Mouse (Mus musculus): Measurements from ENCODE around the gene Ptprg. TPM values are rescaled to one million over a fixed set of nuclear protein-coding genes. Genes with fewer than 3 reads are reported as not detected.

Gene Ptprg
- polyA plus RNA-seq, 1 experiment from 2014 or later, result 42.3 TPM

DNA sequence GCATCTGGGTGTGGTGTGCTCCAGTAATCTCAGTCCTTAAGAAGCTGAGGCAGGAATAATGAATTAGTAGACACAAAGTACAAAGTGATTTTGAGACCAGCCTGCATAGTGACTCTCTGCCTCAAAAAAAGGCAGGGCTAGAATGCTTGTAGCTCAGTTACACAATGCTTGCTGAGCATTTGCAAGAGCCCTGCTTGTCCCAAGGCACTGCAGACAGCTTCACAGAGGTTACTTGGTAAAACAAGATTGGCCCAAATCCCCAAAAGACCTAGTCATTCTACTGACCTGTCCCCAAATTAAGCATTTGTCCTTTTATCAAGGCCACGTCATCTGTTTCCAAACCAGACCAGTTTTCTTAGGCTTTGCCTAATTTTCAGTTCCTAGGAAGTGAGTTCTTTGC lies 190.4 kb downstream of the Ptprg start:
- 95% methylated on average over 1 of the region's 1 CpGs for WGBS
- H3K27me3 ChIP-seq (ENCODE audit: control insufficient read depth, insufficient read depth, low read length), result no peaks in the 10 kb centered on the region

DNA sequence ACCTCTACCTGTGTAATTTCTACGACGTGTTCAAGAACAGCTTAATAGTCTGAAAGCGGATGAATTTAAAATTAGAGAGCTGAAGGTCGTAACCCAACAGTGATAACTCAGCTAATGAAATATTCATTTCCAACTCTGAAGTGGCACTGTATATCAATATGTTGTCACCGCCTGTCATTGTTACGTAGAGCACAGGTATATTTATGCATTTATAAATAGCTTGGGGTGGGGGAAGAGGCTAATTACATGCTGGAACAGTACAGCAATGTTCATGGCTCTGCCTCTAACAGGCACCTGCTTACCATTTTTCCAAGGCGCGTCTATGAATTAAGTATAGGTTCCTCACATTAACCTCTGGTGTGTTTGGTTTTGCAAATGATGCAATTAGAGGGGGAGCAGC lies 199.3 kb downstream of the Ptprg start:
- Histone ChIP-seq H3K9me3 (ENCODE audit: control insufficient read depth, low read length) (no peaks in the 10 kb centered on the region), H3K9ac (replicated peaks; ENCODE audit: low read depth, low read length) (no peak overlapping the region), H3K4me2 (ENCODE audit: low read depth, low read length) (no peak overlapping the region), H3K4me1 (ENCODE audit: control insufficient read depth, insufficient read depth, low read length) (0 out of 2 replicates have a peak, but pooled peaks cover 5% of the 10 kb centered on the region), H3K36me3 (ENCODE audit: control insufficient read depth, insufficient read depth, low read length) (no peaks in the 10 kb centered on the region), H3K4me3 (ENCODE audit: low read depth, low read length) (no peak overlapping the region), H3K27me3 (ENCODE audit: control insufficient read depth, insufficient read depth, low read length) (no peaks in the 10 kb centered on the region), H3K27ac (ENCODE audit: low read depth, low read length) (no peak overlapping the region)
- WGBS, result 58% methylated on average over 8 of the region's 8 CpGs
- ATAC-seq (ENCODE audit: low read depth), result no peak

More for the DNA sequence above, 190.4 kb downstream of the Ptprg start:
- Histone ChIP-seq H3K4me1 (ENCODE audit: control insufficient read depth, insufficient read depth, low read length) (no peaks in the 10 kb centered on the region), H3K36me3 (ENCODE audit: control insufficient read depth, insufficient read depth, low read length) (no peaks in the 10 kb centered on the region), H3K9me3 (ENCODE audit: control insufficient read depth, low read length) (no peaks in the 10 kb centered on the region), H3K9ac (replicated peaks; ENCODE audit: low read depth, low read length) (no peak overlapping the region), H3K4me3 (ENCODE audit: low read depth, low read length) (no peak overlapping the region), H3K27ac (ENCODE audit: low read depth, low read length) (no peak overlapping the region), H3K4me2 (ENCODE audit: low read depth, low read length) (no peak overlapping the region)
- ATAC-seq (ENCODE audit: low read depth), result no peak

DNA sequence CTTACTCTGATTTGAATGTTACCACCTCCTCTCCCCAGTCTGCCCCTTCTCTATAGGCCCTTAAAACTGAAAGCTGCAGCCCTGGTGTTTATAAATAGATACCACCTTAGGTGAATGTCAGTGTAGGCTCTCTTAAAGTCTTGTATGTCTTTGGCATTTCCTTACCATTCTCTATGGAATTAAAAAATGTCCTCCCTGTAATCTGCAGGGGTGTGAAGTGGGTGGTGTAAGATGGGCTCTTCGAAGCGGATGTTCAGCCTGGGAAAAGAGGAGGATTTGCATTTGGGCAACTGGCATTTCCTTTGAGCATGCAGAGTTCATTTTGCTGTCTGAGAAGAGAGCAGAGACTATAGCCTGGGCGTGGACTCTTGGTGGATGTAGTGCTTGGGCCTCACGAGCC lies 201.3 kb downstream of the Ptprg start:
- Histone ChIP-seq H3K4me1 (ENCODE audit: control insufficient read depth, insufficient read depth, low read length) (0 out of 2 replicates have a peak, but pooled peaks cover 5% of the 10 kb centered on the region), H3K4me2 (ENCODE audit: low read depth, low read length) (no peak overlapping the region), H3K27me3 (ENCODE audit: control insufficient read depth, insufficient read depth, low read length) (no peaks in the 10 kb centered on the region), H3K36me3 (ENCODE audit: control insufficient read depth, insufficient read depth, low read length) (no peaks in the 10 kb centered on the region), H3K4me3 (ENCODE audit: low read depth, low read length) (no peak overlapping the region), H3K9me3 (ENCODE audit: control insufficient read depth, low read length) (no peaks in the 10 kb centered on the region), H3K9ac (replicated peaks; ENCODE audit: low read depth, low read length) (no peak overlapping the region), H3K27ac (ENCODE audit: low read depth, low read length) (no peak overlapping the region)
- 84% methylated on average over 4 of the region's 4 CpGs for WGBS
- ATAC-seq (ENCODE audit: low read depth), result no peak

DNA sequence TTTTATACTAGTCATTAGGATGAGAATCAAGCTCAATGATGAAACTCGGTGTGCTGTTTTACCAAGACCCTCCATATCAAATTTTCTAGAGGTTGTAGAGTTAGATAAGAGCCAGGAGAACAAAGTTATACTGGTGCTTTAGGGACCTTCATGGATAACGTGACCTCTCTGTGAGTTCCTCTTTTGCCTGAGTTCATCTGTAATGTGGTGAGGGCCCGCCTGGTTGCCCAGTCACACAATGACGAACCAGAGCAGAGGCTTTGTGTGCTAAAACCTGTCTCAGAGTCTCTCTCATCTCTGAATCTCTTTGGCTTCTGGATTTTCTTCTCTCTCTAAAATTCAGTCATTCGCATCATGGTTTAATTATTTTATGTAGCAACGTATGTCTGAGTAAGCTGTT lies 204.9 kb downstream of the Ptprg start:
- 86% methylated on average over 6 of the region's 6 CpGs for WGBS
- no peaks in the 10 kb centered on the region for H3K4me1 ChIP-seq (ENCODE audit: control insufficient read depth, insufficient read depth, low read length)

DNA sequence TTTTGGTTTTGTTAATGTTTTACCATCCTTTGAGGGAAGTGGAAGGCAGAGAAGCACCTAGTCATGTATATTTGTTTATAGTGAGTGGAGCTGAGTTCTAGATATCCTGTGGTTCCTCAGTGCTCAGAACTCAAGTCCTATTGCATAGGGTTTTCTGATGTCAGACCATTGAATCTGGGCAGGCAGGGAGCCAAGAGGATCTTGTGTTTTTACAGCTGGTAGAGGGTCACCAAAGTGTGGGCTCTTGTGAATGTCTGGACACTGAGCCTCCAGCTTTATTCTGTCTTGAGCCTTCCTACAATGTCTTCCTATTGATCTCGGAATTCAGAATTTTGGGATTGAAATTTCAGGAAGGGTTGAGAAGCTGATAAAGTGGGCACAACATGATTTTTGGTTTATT lies 206.0 kb downstream of the Ptprg start:
- Histone ChIP-seq H3K4me3 (ENCODE audit: low read depth, low read length) (no peak overlapping the region), H3K4me2 (ENCODE audit: low read depth, low read length) (no peak overlapping the region), H3K9ac (replicated peaks; ENCODE audit: low read depth, low read length) (no peak overlapping the region), H3K4me1 (ENCODE audit: control insufficient read depth, insufficient read depth, low read length) (no peaks in the 10 kb centered on the region), H3K27ac (ENCODE audit: low read depth, low read length) (no peak overlapping the region), H3K36me3 (ENCODE audit: control insufficient read depth, insufficient read depth, low read length) (no peaks in the 10 kb centered on the region), H3K27me3 (ENCODE audit: control insufficient read depth, insufficient read depth, low read length) (no peaks in the 10 kb centered on the region), H3K9me3 (ENCODE audit: control insufficient read depth, low read length) (no peaks in the 10 kb centered on the region)
- WGBS, result 88% methylated on average over 1 of the region's 1 CpGs
- no peak for ATAC-seq (ENCODE audit: low read depth)

More for the DNA sequence above, 204.9 kb downstream of the Ptprg start:
- no peaks in the 10 kb centered on the region for H3K27me3 ChIP-seq (ENCODE audit: control insufficient read depth, insufficient read depth, low read length)
- H3K9me3 ChIP-seq (ENCODE audit: control insufficient read depth, low read length), result no peaks in the 10 kb centered on the region
- H3K4me2 ChIP-seq (ENCODE audit: low read depth, low read length), result no peak overlapping the region
- no peak for ATAC-seq (ENCODE audit: low read depth)
- H3K9ac ChIP-seq (replicated peaks; ENCODE audit: low read depth, low read length), result no peak overlapping the region
- no peak overlapping the region for H3K27ac ChIP-seq (ENCODE audit: low read depth, low read length)
- no peaks in the 10 kb centered on the region for H3K36me3 ChIP-seq (ENCODE audit: control insufficient read depth, insufficient read depth, low read length)
- H3K4me3 ChIP-seq (ENCODE audit: low read depth, low read length), result no peak overlapping the region

DNA sequence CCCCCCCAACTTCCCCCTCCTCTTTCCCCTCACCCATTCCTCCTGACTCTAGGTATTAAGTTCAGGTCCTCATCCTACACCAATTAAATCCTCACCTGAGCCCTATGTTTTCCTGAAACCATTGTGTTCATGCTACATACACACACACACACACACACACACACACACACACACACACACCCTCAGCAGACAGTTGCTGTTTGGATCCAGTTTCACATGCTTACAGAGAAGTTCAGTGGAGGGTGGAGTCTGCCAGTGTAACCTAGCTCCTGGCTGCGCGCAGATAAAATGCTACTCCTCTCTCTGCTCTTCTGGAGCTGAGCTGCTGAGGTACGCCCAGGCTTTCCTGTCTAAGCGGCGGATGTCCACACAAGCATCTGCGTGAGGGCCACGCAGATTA lies 209.7 kb downstream of the Ptprg start:
- H3K9ac ChIP-seq (replicated peaks; ENCODE audit: low read depth, low read length), result no peak overlapping the region
- H3K4me3 ChIP-seq (ENCODE audit: low read depth, low read length), result no peak overlapping the region
- no peak for ATAC-seq (ENCODE audit: low read depth)
- no peaks in the 10 kb centered on the region for H3K27me3 ChIP-seq (ENCODE audit: control insufficient read depth, insufficient read depth, low read length)
- no peaks in the 10 kb centered on the region for H3K36me3 ChIP-seq (ENCODE audit: control insufficient read depth, insufficient read depth, low read length)
- no peak overlapping the region for H3K27ac ChIP-seq (ENCODE audit: low read depth, low read length)
- H3K9me3 ChIP-seq (ENCODE audit: control insufficient read depth, low read length), result no peaks in the 10 kb centered on the region
- peaks cover 7% of the 10 kb centered on the region; the same call in 1 of the 2 replicates for H3K4me1 ChIP-seq (ENCODE audit: control insufficient read depth, insufficient read depth, low read length)
- WGBS, result 82% methylated on average over 7 of the region's 7 CpGs
- no peak overlapping the region for H3K4me2 ChIP-seq (ENCODE audit: low read depth, low read length)

DNA sequence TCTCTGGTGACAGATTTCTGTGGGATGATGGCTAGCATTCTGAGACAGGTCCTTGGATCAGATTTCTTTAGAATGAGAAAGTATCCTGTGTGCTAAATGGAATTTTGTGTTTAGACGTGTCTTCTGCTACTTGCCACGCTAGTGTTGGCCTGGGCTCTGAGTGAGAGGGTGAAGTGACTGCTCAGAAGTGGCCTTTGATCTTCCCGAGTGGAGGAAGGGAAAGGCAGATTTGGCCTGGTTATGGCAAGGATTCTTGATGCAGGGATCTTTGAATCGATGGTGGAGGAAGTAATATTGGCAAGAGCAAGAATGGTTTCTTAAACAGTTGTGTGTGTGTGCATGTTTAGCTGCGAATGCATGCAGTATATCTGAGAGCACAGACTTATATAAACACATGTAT lies 219.4 kb downstream of the Ptprg start:
- Histone ChIP-seq H3K4me3 (ENCODE audit: low read depth, low read length) (no peak overlapping the region), H3K9ac (replicated peaks; ENCODE audit: low read depth, low read length) (no peak overlapping the region), H3K4me2 (ENCODE audit: low read depth, low read length) (no peak overlapping the region), H3K27me3 (ENCODE audit: control insufficient read depth, insufficient read depth, low read length) (no peaks in the 10 kb centered on the region), H3K4me1 (ENCODE audit: control insufficient read depth, insufficient read depth, low read length) (peaks cover 20% of the 10 kb centered on the region), H3K36me3 (ENCODE audit: control insufficient read depth, insufficient read depth, low read length) (no peaks in the 10 kb centered on the region), H3K9me3 (ENCODE audit: control insufficient read depth, low read length) (no peaks in the 10 kb centered on the region), H3K27ac (ENCODE audit: low read depth, low read length) (no peak overlapping the region)
- WGBS, result 80% methylated on average over 5 of the region's 5 CpGs
- ATAC-seq (ENCODE audit: low read depth), result no peak

DNA sequence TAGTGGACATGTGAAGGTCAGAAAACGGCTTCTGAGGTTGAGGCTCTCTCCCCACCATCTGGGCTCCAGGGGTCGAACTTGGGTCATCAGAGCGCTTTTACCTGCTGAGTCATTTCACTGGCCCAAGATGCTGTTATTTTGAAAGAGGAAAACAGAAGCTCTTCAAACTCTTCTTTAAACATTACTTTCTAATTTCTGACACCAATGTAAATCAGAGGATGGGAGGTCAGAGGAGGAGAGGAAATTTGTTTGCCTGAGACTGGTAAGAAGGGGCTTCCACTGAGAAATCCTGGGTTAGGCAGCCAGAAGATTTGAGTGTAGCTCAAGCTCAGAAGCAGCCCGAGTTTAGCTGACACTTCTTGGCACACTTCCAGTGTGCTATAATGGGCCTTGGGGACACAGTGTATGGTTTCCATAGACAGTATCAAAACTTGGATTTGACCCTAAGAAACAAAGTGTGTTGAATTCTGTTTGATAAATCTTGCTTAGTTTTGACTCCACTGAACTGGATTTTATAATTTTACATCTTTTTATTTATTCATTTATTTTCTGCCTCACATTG lies 221.2 kb downstream of the Ptprg start:
- peaks cover 11% of the 10 kb centered on the region for H3K4me1 ChIP-seq (ENCODE audit: control insufficient read depth, insufficient read depth, low read length)
- no peaks in the 10 kb centered on the region for H3K27me3 ChIP-seq (ENCODE audit: control insufficient read depth, insufficient read depth, low read length)
- no peak overlapping the region for H3K4me3 ChIP-seq (ENCODE audit: low read depth, low read length)
- no peaks in the 10 kb centered on the region for H3K36me3 ChIP-seq (ENCODE audit: control insufficient read depth, insufficient read depth, low read length)
- WGBS, result 37% methylated on average over 4 of the region's 4 CpGs
- H3K4me2 ChIP-seq (ENCODE audit: low read depth, low read length), result no peak overlapping the region
- no peak for ATAC-seq (ENCODE audit: low read depth)
- H3K9ac ChIP-seq (replicated peaks; ENCODE audit: low read depth, low read length), result no peak overlapping the region
- H3K27ac ChIP-seq (ENCODE audit: low read depth, low read length), result no peak overlapping the region
- no peaks in the 10 kb centered on the region for H3K9me3 ChIP-seq (ENCODE audit: control insufficient read depth, low read length)

DNA sequence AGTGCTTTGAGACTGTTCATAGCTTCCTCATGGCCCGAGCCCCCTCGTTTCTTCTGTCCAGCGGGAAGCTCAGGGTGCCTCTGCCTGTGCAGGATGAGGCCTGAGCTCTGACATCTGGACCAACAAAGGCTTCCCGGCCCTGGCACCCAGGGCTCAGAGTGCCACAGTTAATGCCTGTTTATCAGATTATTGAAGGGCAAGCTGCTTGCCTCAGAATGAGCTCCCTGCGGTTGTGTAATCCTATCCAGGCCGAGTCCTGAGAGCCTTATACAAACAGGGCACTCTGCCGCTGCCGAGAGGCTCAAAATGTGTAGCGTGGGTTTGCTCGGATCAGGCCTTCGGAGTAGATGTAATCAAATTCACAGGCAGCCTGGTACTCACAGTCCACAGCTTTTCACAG lies 221.9 kb downstream of the Ptprg start:
- Histone ChIP-seq H3K27me3 (ENCODE audit: control insufficient read depth, insufficient read depth, low read length) (no peaks in the 10 kb centered on the region), H3K36me3 (ENCODE audit: control insufficient read depth, insufficient read depth, low read length) (no peaks in the 10 kb centered on the region), H3K4me3 (ENCODE audit: low read depth, low read length) (no peak overlapping the region), H3K4me2 (ENCODE audit: low read depth, low read length) (no peak overlapping the region), H3K27ac (ENCODE audit: low read depth, low read length) (peak overlapping the region; percentile 44), H3K9ac (replicated peaks; ENCODE audit: low read depth, low read length) (0 out of 2 replicates have a peak overlapping the region, but pooled peaks have one; percentile 21), H3K4me1 (ENCODE audit: control insufficient read depth, insufficient read depth, low read length) (peaks cover 11% of the 10 kb centered on the region), H3K9me3 (ENCODE audit: control insufficient read depth, low read length) (no peaks in the 10 kb centered on the region)
- ATAC-seq (ENCODE audit: low read depth), result no peak
- 32% methylated on average over 11 of the region's 11 CpGs for WGBS

Measured in neural tube, embryonic 14.5 days (tissue).